Mouse (Mus musculus): Measurements from ENCODE around the gene Nudt4. TPM values are rescaled to one million over a fixed set of nuclear protein-coding genes. Genes with fewer than 3 reads are reported as not detected.

The Nudt4 gene
- total RNA-seq (2021): 100 to 1,000 TPM; 145 to 149 TPM
- long read RNA-seq, experiment 1, transcript Nudt4-201 (5 exons, 3,210 nt): major isoform, 87 of 147 reads
- long read RNA-seq, experiment 1, partial matches to known transcripts: 1 of 147 reads
- long read RNA-seq, experiment 1, other reads (novel, unspliced or antisense): 59 of 147 reads
- long read RNA-seq, experiment 2, transcript Nudt4-201 (5 exons, 3,210 nt): major isoform, 36 of 57 reads
- long read RNA-seq, experiment 2, partial matches to known transcripts: 0 of 57 reads
- long read RNA-seq, experiment 2, other reads (novel, unspliced or antisense): 21 of 57 reads

- DNase-seq: peak; percentile 90 to 97
Measured at GRCm38 (mm10) chr10:95563851-95564845, at the start of gene Nudt4. TSS of gene Nudt4 (minus strand) at chr10:95564146.

DNA sequence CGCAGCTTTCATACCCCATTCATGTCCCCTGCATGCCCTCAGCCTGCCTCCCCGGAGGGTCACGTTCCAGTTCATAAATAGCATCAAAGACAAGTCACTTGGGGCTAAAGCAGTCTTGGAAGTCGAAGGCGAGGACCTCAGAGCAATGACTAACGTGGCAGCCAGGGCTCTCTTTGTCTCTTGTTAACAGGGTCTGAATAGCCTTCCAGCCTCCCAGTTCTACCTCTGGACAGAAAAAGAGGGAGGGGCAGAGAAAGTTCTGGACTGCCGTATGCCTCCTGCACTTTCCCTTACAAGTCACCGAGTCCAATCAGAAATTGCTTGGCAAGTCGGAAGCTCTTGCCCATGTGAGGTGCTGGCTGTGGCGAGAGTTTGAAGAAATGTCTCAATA is 47.4 kb upstream of the Nudt4 start:
- DNase-seq: peak in 1 of 2 experiments; percentile 24

GRCm38 (mm10) chr10:95610666-95611330 is 46.9 kb upstream of the Nudt4 start:
- DNase-seq: no peak

DNA sequence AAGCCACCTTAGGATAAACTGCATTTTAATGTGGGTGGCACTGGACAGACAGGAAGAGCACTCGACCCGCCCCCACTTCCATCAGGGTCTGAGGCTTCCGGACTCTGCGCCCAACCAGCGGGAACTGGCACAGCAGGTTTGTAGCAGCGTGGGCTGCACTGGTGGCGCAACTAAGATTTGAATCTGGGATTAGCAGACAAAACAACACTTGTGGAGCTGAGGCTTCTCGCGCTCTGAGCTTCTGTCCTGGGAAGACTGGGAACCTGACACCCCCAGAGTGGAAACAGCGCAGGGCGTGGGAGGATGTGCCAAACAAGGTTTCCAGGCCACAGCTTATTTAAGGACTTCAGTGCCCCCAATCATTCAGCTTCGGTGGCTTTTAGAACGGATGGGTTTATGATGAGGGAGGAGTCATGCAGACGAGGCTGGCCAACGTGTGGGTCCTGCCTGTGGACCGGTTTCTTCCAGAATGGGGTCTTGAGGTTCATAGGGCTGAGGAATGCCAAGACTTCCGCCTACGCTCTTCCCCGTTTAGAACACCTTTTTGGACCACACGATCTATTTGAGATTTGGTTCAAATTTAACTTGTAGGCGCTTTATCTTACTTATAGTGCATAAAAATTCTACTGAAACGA is 41.1 kb upstream of the Nudt4 start:
- DNase-seq: no peak

- no peak for DNase-seq
Measured at GRCm38 (mm10) chr10:95600527-95600926, 36.6 kb upstream of the Nudt4 start.

DNA sequence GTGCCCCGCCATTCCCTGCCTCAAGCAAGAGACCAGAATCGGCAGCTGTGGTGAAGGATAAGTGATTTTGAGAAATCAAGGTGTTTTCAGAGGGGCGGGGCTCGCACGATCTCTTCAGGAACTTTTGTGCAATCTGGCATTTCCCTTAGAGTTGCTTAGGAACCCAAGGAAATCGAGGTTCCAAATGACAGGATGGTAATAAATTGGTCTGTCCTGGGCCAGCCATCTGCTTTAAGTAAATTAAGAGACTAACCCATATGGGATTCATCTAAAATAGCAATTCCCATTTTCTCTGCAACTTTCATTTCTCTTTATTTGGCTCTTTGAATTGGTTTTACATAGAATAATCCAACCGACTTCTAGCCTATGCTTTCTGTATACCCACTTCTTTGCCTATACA is 35.8 kb upstream of the Nudt4 start:
- no peak for DNase-seq

GRCm38 (mm10) chr10:95598056-95598587 is 34.2 kb upstream of the Nudt4 start:
- no peak for DNase-seq

DNA sequence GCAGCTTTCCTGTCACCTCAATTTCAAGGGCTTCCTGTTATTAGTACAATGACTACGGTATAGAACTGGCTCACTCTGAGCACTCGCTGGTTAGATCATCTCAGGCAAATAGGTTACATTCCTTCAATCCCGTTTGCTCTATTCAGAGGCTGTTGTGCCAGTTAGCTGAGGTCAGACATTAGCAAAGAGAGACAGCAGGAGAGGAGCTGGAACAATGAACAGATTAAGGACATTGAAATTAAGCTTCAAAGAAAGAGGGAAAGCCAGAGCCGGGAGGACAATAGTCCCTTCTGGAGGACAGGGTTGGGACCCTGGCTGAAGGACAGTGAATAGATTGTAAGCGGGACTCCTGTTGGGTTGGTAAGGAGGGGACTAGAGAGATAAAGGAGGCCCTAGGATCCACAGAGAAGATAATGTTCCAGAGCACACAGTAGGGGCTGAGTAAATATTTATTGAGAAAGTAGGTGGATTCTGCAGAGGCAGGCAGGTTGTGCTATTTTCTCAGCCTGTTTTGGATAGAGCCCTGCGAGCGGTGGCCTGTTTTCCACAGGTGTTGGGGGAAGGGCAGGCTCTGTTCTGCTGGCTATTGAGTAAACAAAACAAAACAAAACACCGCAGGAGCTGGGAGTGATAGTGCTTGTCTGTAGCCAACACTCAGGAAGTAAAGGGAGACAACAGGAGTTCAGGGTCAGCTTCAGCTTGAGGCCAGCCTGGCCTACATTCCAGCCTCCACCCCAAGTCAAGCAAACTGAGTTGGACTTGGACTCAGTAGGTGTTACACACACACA is 32.1 kb upstream of the Nudt4 start:
- DNase-seq: no peak

DNA sequence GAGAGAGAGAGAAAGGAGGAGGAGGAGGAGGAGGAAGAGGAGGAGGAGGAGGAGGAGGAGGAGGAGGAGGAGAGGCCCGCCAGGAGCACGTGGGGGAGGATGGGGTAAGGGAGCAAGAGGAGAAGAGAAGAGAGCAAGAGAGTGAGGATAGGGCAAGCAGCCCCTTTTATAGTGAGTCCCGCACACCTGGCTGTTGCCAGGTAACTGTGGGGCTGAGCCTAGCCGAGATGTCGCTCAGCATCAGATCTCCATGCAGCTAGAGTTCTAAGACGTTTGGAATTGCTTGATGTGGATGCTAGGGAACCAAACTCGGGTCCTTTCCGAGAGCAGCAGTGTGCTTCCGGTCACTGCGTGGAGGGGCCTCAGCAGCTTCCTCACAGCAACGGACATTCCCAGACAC is 30.5 kb upstream of the Nudt4 start:
- DNase-seq: no peak

- no peak for DNase-seq
Measured at GRCm38 (mm10) chr10:95591257-95591656, 27.3 kb upstream of the Nudt4 start.

GRCm38 (mm10) chr10:95590196-95590595 is 26.2 kb upstream of the Nudt4 start:
- DNase-seq: no peak

- no peak for DNase-seq
Measured at GRCm38 (mm10) chr10:95589196-95589595, 25.2 kb upstream of the Nudt4 start.

GRCm38 (mm10) chr10:95587509-95588220 is 23.7 kb upstream of the Nudt4 start:
- DNase-seq: no peak

GRCm38 (mm10) chr10:95585554-95585953 is 21.6 kb upstream of the Nudt4 start:
- no peak for DNase-seq

DNA sequence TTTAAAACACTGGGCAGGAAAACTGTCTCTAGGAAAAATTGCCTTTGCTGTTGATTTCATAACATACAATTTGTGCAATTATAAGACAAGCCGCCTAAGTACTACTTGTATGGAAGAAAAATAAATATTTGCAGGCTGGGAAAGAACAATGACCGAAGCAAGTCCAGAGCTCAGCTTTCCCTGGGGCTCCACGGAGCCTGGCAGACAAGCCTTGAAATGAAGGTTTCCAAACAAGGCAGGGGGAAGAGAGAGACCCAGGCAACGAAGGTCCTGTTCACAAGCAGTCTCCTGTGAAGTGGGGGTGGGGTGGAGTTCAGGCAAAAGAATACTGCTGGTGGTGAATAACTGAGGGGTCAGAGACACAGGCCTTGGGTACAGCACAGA is 13.6 kb upstream of the Nudt4 start:
- peak in 1 of 2 experiments; percentile 22 for DNase-seq

- no peak for DNase-seq
Measured at GRCm38 (mm10) chr10:95576876-95577566, 13.1 kb upstream of the Nudt4 start.

DNA sequence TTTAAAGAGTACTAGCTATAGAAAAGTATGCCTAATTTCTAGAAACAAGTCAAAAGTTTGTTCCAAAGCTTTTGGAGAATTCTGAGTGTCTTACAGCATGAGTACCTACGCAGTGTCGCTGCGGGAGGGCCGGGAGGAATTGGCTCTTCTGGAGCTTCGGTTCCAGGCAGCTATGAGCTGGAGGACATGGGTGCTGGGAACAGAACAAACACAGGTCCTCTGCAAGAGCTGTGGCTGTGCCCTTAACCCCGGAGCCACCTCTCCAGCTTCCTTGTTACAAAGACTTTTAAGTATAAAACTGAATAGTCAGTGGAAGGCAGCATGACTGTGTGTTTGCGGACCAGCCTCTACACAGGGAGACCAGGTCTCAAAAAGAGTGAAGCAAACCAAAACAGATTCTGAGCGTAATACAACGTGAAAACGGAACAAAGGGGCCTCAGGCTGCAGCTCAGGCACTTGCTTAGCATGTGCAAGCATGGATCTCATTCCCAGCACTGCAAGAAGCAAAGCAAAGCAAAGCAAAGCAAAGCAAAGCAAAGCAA is 12.0 kb upstream of the Nudt4 start:
- DNase-seq: no peak

DNA sequence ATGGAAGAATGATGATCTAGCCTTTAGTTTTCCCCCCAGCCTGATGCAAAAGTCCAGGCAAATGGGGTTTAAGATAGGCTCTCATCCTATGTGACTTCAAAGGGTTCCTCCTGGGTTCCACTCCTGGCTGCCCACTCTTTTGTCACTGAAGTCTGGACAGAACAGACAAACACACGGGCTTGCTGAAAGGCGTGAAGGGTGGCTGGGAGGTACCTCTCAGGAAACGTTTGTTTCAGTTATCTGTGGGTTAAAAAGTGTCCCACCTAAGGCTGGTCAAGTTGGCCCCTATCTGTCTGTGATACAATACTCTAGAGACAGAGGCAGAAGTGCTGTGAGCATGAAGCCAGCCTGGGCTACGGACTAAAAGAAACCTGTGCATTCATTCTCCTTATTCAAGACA is 11.0 kb upstream of the Nudt4 start:
- DNase-seq: no peak

DNA sequence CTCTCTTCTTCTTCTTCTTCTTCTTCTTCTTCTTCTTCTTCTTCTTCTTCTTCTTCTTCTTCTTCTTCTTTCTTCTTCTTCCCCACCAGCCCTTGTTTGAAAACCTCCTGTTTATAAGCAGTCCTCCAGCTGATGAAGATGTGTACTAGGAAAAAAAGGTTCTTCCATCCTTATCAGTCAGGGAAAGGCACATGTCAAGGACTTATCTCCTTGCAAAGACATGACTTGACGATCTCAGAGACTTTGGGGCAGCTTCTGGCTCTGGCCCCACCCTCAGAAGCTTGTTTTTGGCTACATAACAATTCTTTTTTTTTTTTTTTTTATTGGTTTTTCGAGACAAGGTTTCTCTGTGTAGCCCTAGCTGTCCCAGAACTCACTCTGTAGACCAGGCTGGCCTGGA is 5.5 kb upstream of the Nudt4 start:
- DNase-seq: no peak

All from adrenal gland, postnatal 36 days (tissue).